Mouse (Mus musculus) lung, adult 2 months (tissue): Measurements from ENCODE around the gene Pi4ka. TPM values are rescaled to one million over a fixed set of nuclear protein-coding genes. Genes with fewer than 3 reads are reported as not detected.

Experiments
- DNase-seq: peaks from one replicate; pipeline ENCODE4 v3.0.0; 2022
- H3K4me1 ChIP-seq: fragments of 200-500 bp; 2 replicates; pipeline ENCODE4 v1.6.1; 2011; ENCODE audit warnings: low read length; ENCODE audit not compliant: control insufficient read depth, insufficient read depth
- H3K4me3 ChIP-seq: fragments of 200-500 bp; replicated peaks from 2 replicates; pipeline ENCODE3; 2011; ENCODE audit warnings: low read depth, mild to moderate bottlenecking, control low read depth, low read length; ENCODE audit errors: extremely low read depth
- CTCF ChIP-seq: fragments of 200-500 bp; IDR thresholded peaks from 2 replicates; pipeline ENCODE4 v1.5.1; 2011; ENCODE audit warnings: mild to moderate bottlenecking, low read length, control low read depth; ENCODE audit not compliant: insufficient read depth
- POLR2A ChIP-seq: fragments of 200-500 bp; IDR thresholded peaks from 2 replicates; pipeline ENCODE4 v1.6.1; 2011; ENCODE audit warnings: low read depth, mild to moderate bottlenecking, control low read depth, low read length, borderline replicate concordance; ENCODE audit errors: extremely low read depth
- WGBS: fragments of 180-500 bp; shearing (Covaris S2); methylation state at CpG from one replicate; pipeline ENCODE4 v1.1.7; 2018; 5-methylcytosine and 5-hydroxymethylcytosine counted together
- polyA plus RNA-seq: library from polyadenylated mRNA; depleted of rRNA; stranded (reverse); fragments of >200 nt; gene quantifications from 2 replicates; pipeline ENCODE4 v1.2.3, GENCODE M21; 2012

Pi4ka gene
- polyA plus RNA-seq, 1 experiment, result 55.9 TPM

- no peak overlapping the region for H3K4me3 ChIP-seq
- DNase-seq, result no peak
- TF ChIP-seq CTCF, result no peak
- no peak for TF ChIP-seq POLR2A
- H3K4me1 ChIP-seq, result no peaks in the 10 kb centered on the region
- WGBS, result 96% methylated on average over 12 of the region's 12 CpGs
Observed at GRCm38 (mm10) chr16:17258917-17259316, 147.2 kb downstream of the Pi4ka start.

DNA sequence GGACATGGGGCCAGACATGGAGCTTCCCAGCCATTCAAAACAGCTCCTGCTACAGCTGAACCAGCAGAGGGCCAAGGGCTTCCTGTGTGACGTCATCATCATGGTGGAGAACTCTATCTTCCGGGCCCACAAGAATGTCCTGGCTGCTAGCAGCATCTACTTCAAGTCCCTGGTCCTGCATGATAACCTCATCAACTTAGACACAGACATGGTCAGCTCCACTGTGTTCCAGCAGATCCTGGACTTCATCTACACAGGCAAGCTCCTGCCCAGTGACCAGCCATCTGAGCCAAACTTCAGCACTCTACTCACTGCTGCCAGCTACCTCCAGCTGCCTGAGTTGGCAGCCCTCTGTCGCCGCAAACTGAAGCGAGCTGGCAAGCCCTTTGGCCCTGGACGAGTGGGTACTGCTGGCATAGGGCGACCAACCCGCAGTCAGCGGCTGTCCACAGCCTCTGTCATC is 148.7 kb downstream of the Pi4ka start:
- Histone ChIP-seq H3K4me1 (no peaks in the 10 kb centered on the region), H3K4me3 (no peak overlapping the region)
- DNase-seq, result no peak
- TF ChIP-seq POLR2A, result no peak
- TF ChIP-seq CTCF, result no peak
- 79% methylated on average over 9 of the region's 9 CpGs for WGBS

DNA sequence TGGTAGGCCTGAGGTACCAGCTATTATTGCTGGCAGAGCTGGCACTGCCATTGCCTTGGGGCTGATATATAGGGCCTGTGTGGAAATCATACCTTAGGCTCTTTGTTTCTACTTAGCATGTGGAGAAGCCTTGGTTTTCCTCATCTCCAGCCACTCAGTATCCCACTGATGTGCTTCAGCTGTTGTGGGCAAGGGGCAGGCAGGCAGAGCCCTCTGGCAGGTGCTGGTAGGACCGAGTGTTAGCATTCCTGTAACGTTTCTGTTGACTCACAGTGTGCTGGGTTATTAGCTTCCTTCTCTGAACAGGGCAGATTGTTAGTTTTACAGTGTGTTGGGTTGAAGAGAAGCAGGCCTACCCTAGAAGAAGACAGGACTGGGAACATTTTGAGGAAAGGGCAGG is 150.8 kb downstream of the Pi4ka start:
- TF ChIP-seq CTCF (no peak), POLR2A (no peak)
- 74% methylated on average over 2 of the region's 2 CpGs for WGBS
- H3K4me3 ChIP-seq, result no peak overlapping the region
- no peak for DNase-seq
- no peaks in the 10 kb centered on the region for H3K4me1 ChIP-seq

GRCm38 (mm10) chr16:17254005-17254597 is 152.0 kb downstream of the Pi4ka start:
- no peak overlapping the region for H3K4me3 ChIP-seq
- TF ChIP-seq POLR2A (no peak), CTCF (no peak)
- no peak for DNase-seq
- WGBS, result 61% methylated on average over 4 of the region's 4 CpGs
- no peaks in the 10 kb centered on the region for H3K4me1 ChIP-seq

DNA sequence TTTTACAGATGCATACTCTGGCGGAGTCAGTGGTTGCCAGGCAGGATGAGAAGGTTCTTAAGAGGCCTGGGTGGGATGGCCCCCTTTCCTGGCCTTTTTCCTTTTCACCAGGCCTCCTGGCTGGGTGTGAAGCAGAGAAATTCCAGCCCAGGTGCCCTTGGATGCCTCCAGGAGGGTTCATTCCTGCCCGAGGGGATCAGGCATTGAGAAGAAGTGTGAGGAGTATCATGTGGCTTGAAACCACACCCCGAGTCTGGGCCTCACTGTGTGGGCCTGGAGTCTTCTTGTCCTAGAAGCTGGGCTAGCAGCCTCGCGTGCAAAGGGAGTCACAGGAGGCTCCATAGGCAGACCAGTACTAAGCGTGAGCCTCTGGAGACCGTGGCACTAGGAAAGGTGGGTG is 153.3 kb downstream of the Pi4ka start:
- no peak overlapping the region for H3K4me3 ChIP-seq
- DNase-seq, result no peak
- no peaks in the 10 kb centered on the region for H3K4me1 ChIP-seq
- no peak for TF ChIP-seq POLR2A
- TF ChIP-seq CTCF, result no peak
- 77% methylated on average over 7 of the region's 7 CpGs for WGBS

- no peak overlapping the region for H3K4me3 ChIP-seq
- DNase-seq, result no peak
- TF ChIP-seq CTCF (no peak), POLR2A (no peak)
- WGBS, result 68% methylated on average over 3 of the region's 3 CpGs
- no peaks in the 10 kb centered on the region for H3K4me1 ChIP-seq
Observed at GRCm38 (mm10) chr16:17252086-17252726, 153.9 kb downstream of the Pi4ka start.

DNA sequence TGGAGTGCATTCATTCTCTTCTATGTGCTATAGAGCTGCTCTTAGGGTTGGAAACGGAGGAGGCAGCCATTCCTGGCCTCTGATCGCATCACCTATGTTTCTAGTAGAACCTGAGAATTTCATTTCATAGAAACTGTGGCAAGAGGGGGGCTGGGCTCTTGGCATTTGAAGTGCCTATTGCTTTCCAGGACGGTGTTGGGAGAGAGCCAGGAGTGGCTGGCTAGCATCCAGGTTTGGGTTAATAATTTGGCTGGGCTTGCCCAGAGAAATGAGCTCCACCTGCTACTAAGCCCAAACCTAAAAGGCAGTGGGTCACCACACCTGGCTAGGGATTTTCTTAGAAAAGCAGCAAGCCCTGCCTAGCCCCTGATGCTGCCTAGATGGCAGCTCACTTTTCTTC is 154.6 kb downstream of the Pi4ka start:
- H3K4me1 ChIP-seq, result no peaks in the 10 kb centered on the region
- WGBS, result 42% methylated on average over 3 of the region's 3 CpGs
- DNase-seq, result peak; percentile 87
- TF ChIP-seq POLR2A (no peak), CTCF (no peak)
- no peak overlapping the region for H3K4me3 ChIP-seq

DNA sequence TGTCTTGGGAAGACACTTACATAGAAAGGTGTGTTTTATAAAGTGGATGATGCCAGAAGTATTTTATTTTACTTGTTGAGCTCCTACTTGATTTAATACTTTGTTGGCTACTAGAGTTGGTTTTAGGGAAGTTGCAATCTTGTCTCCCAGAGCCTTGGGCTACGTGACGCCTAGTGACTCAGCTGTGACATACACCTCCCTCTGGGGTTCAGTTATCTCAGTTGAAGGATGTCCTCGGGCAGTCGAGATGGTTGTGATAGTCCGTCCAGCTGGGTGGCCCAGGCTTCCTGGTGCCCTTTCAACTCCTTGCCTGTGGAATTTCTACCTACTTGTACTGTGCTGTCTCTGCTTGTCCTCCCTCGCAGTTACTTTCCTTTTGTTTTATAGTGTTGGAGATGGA is 157.0 kb downstream of the Pi4ka start:
- no peaks in the 10 kb centered on the region for H3K4me1 ChIP-seq
- H3K4me3 ChIP-seq, result no peak overlapping the region
- no peak for DNase-seq
- WGBS, result 44% methylated on average over 6 of the region's 6 CpGs
- TF ChIP-seq POLR2A (no peak), CTCF (no peak)

DNA sequence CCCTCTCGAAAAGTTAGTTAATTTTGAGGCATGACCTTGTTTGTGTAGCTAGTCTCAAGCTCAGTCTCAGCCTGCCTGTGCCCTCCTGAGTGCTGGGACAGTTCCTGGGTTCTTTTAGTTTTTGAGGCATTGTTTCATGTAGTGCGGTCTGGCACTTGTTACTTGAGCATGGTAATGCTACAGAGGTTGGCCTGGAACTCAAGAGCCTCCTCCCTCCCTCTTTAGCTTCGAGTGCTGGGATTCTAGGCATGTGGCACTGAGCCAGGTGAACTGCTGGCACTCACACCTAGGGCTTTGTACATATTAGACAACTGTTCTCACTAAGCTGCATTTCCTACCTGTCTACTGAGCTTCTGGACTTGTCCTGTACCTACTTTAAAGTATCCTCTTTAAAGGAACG is 158.4 kb downstream of the Pi4ka start:
- H3K4me1 ChIP-seq, result no peaks in the 10 kb centered on the region
- DNase-seq, result peak; percentile 75

GRCm38 (mm10) chr16:17244996-17245395 is 161.1 kb downstream of the Pi4ka start:
- DNase-seq, result no peak
- TF ChIP-seq POLR2A (no peak), CTCF (no peak)
- Histone ChIP-seq H3K4me1 (no peaks in the 10 kb centered on the region), H3K4me3 (no peak overlapping the region)
- 67% methylated on average over 1 of the region's 1 CpGs for WGBS

More for the DNA sequence above, 158.4 kb downstream of the Pi4ka start:
- 51% methylated on average over 4 of the region's 4 CpGs for WGBS
- H3K4me3 ChIP-seq, result no peak overlapping the region
- no peak for TF ChIP-seq POLR2A
- no peak for TF ChIP-seq CTCF

GRCm38 (mm10) chr16:17243731-17244130 is 162.4 kb downstream of the Pi4ka start:
- TF ChIP-seq POLR2A (no peak), CTCF (no peak)
- no peak for DNase-seq

More at GRCm38 (mm10) chr16:17243731-17244130, 162.4 kb downstream of the Pi4ka start:
- no peaks in the 10 kb centered on the region for H3K4me1 ChIP-seq
- WGBS, result 10% methylated on average over 1 of the region's 1 CpGs
- H3K4me3 ChIP-seq, result no peak overlapping the region
